In genomic region chr13:104045108-104045507, GRCm38 (mm10) we compare ENCODE assay signal across 26 mouse cellular contexts.
DNase-seq lines count a peak whose midpoint lies in the region; ATAC-seq and TF ChIP-seq lines count a peak whose summit lies in the region.
"Had no signal": no experiment of that assay in that cellular context is flagged by ENCODE, and none has a peak within 500 bp of the region (broad histone marks: within the 10 kb centered on the region; RNA-seq: fewer than 3 reads in every experiment).

No protein-coding gene starts in this region.

- no peaks in the 10 kb centered on the region for H3K27me3 ChIP-seq in liver, embryonic 11.5 days (replicated peaks; ENCODE audit: control insufficient read depth, insufficient read depth, low read length)
- no peaks in the 10 kb centered on the region for H3K27me3 ChIP-seq in G1E (ENCODE audit: insufficient read depth, low read length)
- no peaks in the 10 kb centered on the region for H3K27me3 ChIP-seq in liver, embryonic 12.5 days (replicated peaks)
- H3K27me3 ChIP-seq in midbrain, embryonic 16.5 days (ENCODE audit: control insufficient read depth, insufficient read depth, low read depth, low read length) = no peaks in the 10 kb centered on the region
- no peaks in the 10 kb centered on the region for H3K27me3 ChIP-seq in neural tube, embryonic 15.5 days (replicated peaks)
- H3K27me3 ChIP-seq: embryonic facial prominence, embryonic 13.5 days; forebrain, embryonic 13.5 days; heart, embryonic 13.5 days; hindbrain, embryonic 13.5 days; limb, embryonic 12.5 days; midbrain, embryonic 15.5 days had no signal

- H3K4me1 ChIP-seq in liver, embryonic 11.5 days (replicated peaks; ENCODE audit: control insufficient read depth, insufficient read depth, low read length) = peaks cover 13% of the 10 kb centered on the region
- peaks cover 41% of the 10 kb centered on the region for H3K4me1 ChIP-seq in G1E (ENCODE audit: insufficient read depth, low read depth, low read length)
- peaks cover 32% of the 10 kb centered on the region for H3K4me1 ChIP-seq in liver, embryonic 12.5 days
- H3K4me1 ChIP-seq in midbrain, embryonic 16.5 days (ENCODE audit: control insufficient read depth, insufficient read depth, low read length) = no peaks in the 10 kb centered on the region
- H3K4me1 ChIP-seq in neural tube, embryonic 15.5 days = no peaks in the 10 kb centered on the region
- H3K4me1 ChIP-seq: limb, embryonic 12.5 days; midbrain, embryonic 15.5 days had no signal

- no peak overlapping the region for H3K9ac ChIP-seq in liver, embryonic 11.5 days (ENCODE audit: low read depth, low read length)
- no peak overlapping the region for H3K9ac ChIP-seq in liver, embryonic 12.5 days
- H3K9ac ChIP-seq in midbrain, embryonic 16.5 days (ENCODE audit: low read depth, low read length) = no peak overlapping the region
- no peak overlapping the region for H3K9ac ChIP-seq in neural tube, embryonic 15.5 days (replicated peaks)
- H3K9ac ChIP-seq: embryonic facial prominence, embryonic 13.5 days; forebrain, embryonic 13.5 days; heart, embryonic 13.5 days; hindbrain, embryonic 13.5 days; limb, embryonic 12.5 days; midbrain, embryonic 15.5 days had no signal

- H3K9me3 ChIP-seq in liver, embryonic 11.5 days (ENCODE audit: control insufficient read depth, low read length) = no peaks in the 10 kb centered on the region
- no peaks in the 10 kb centered on the region for H3K9me3 ChIP-seq in G1E (replicated peaks)
- H3K9me3 ChIP-seq in liver, embryonic 12.5 days (replicated peaks) = no peaks in the 10 kb centered on the region
- no peaks in the 10 kb centered on the region for H3K9me3 ChIP-seq in midbrain, embryonic 16.5 days (replicated peaks; ENCODE audit: control insufficient read depth, low read length, poor library complexity, severe bottlenecking)
- H3K9me3 ChIP-seq in neural tube, embryonic 15.5 days (replicated peaks) = no peaks in the 10 kb centered on the region
- H3K9me3 ChIP-seq: embryonic facial prominence, embryonic 13.5 days; forebrain, embryonic 13.5 days; heart, embryonic 13.5 days; hindbrain, embryonic 13.5 days; limb, embryonic 12.5 days; midbrain, embryonic 15.5 days had no signal

- H3K4me3 ChIP-seq in liver, embryonic 11.5 days (ENCODE audit: low read depth, low read length) = no peak overlapping the region
- no peak overlapping the region for H3K4me3 ChIP-seq in G1E (ENCODE audit: low read depth, low read length)
- no peak overlapping the region for H3K4me3 ChIP-seq in liver, embryonic 12.5 days
- no peak overlapping the region for H3K4me3 ChIP-seq in midbrain, embryonic 16.5 days (ENCODE audit: low read depth, low read length)
- no peak overlapping the region for H3K4me3 ChIP-seq in neural tube, embryonic 15.5 days (replicated peaks)
- H3K4me3 ChIP-seq: embryonic facial prominence, embryonic 13.5 days; erythroblast, embryonic 14.5 days; forebrain, embryonic 13.5 days; heart, adult 2 months; heart, embryonic 13.5 days; hindbrain, embryonic 13.5 days; layer of hippocampus, adult 2 months; limb, embryonic 12.5 days; midbrain, embryonic 15.5 days had no signal

- DNase-seq in liver, embryonic 11.5 days (ENCODE audit: low spot score) = no peak
- DNase-seq in liver (no peak), G1E (ENCODE audit: low spot score) (no peak)
- DNase-seq: B cell, adult 2 months; cerebellum, adult 11 months; cerebellum, postnatal 25 days; embryo, embryonic 11 days; gastrocnemius, postnatal 36 days; heart, adult 2 months; heart, postnatal 36 days; kidney, adult 2 months; kidney, postnatal 10 days; lung, adult 2 months had no signal

- 50% methylated on average over 4 of the region's 4 CpGs for WGBS in liver, embryonic 11.5 days
- 26% methylated on average over 4 of the region's 4 CpGs for WGBS in liver, embryonic 12.5 days (ENCODE audit: insufficient replicate concordance)
- WGBS in midbrain, embryonic 16.5 days = 85% methylated on average over 4 of the region's 4 CpGs
- 84% methylated on average over 4 of the region's 4 CpGs for WGBS in neural tube, embryonic 15.5 days

- TF ChIP-seq CTCF in G1E (IDR thresholded peaks at IDR 0.05; ENCODE audit: low read depth, low read length) = no peak

- ATAC-seq in liver, embryonic 11.5 days (replicated peaks; ENCODE audit: low FRiP score) = peak; percentile 70
- peak; percentile 15; the same call in 1 of the 2 replicates for ATAC-seq in G1E (ENCODE audit: extremely low read depth, insufficient number of reproducible peaks, low FRiP score, poor library complexity, severe bottlenecking)
- ATAC-seq in liver, embryonic 12.5 days = peak; percentile 72
- peak; percentile 62 for ATAC-seq in megakaryocyte progenitor cell, adult 5-6 weeks (replicated peaks; ENCODE audit: poor library complexity)
- ATAC-seq in midbrain, embryonic 16.5 days = no peak
- no peak for ATAC-seq in neural tube, embryonic 15.5 days (ENCODE audit: low FRiP score)
- ATAC-seq: forebrain, embryonic 13.5 days; midbrain, embryonic 15.5 days had no signal

- H3K4me2 ChIP-seq in liver, embryonic 11.5 days = no peak overlapping the region
- H3K4me2 ChIP-seq in liver, embryonic 12.5 days = no peak overlapping the region
- H3K4me2 ChIP-seq in midbrain, embryonic 16.5 days (ENCODE audit: low read length) = no peak overlapping the region
- H3K4me2 ChIP-seq in neural tube, embryonic 15.5 days = no peak overlapping the region
- H3K4me2 ChIP-seq: embryonic facial prominence, embryonic 13.5 days; forebrain, embryonic 13.5 days; heart, embryonic 13.5 days; hindbrain, embryonic 13.5 days; limb, embryonic 12.5 days; midbrain, embryonic 15.5 days had no signal

- no peak overlapping the region for H3K27ac ChIP-seq in liver, embryonic 11.5 days (ENCODE audit: low read depth, low read length)
- no peak overlapping the region for H3K27ac ChIP-seq in liver, embryonic 12.5 days
- H3K27ac ChIP-seq in midbrain, embryonic 16.5 days (ENCODE audit: low read length) = no peak overlapping the region
- H3K27ac ChIP-seq in neural tube, embryonic 15.5 days (replicated peaks) = no peak overlapping the region
- H3K27ac ChIP-seq: embryonic facial prominence, embryonic 13.5 days; forebrain, embryonic 13.5 days; heart, adult 2 months; heart, embryonic 13.5 days; hindbrain, embryonic 13.5 days; layer of hippocampus, adult 2 months; limb, embryonic 12.5 days; midbrain, embryonic 15.5 days; stomach, postnatal 0 days had no signal

- H3K36me3 ChIP-seq in liver, embryonic 11.5 days (ENCODE audit: control insufficient read depth, insufficient read depth, low read length) = no peaks in the 10 kb centered on the region; the same call in 1 of the 2 replicates
- H3K36me3 ChIP-seq in G1E (replicated peaks) = peaks cover 40% of the 10 kb centered on the region
- peaks cover 2% of the 10 kb centered on the region; the same call in 1 of the 2 replicates for H3K36me3 ChIP-seq in liver, embryonic 12.5 days
- peaks cover 16% of the 10 kb centered on the region for H3K36me3 ChIP-seq in midbrain, embryonic 16.5 days (ENCODE audit: control insufficient read depth, insufficient read depth, low read length)
- peaks cover 26% of the 10 kb centered on the region for H3K36me3 ChIP-seq in neural tube, embryonic 15.5 days

Comparison
In these comparisons a context has a peak if more than half of its experiments do, and no peak if none do; other contexts are left out.
1. ATAC-seq: peak in liver, embryonic 11.5 days (single experiment), G1E (single experiment), liver, embryonic 12.5 days (single experiment) and megakaryocyte progenitor cell, adult 5-6 weeks (single experiment); none in midbrain, embryonic 16.5 days (single experiment) and neural tube, embryonic 15.5 days (single experiment).